Mouse (Mus musculus) E14TG2a.4 (cell line): ENCODE measurements at regions not wholly inside any gene's neighbourhood (a gene's known extent, or its start where the extent isn't known, plus 50 kb on each side); places are given as distances from the start of the nearest gene placed in this dataset.

ENCODE experiments used
- CTCF ChIP-seq: conservative IDR thresholded peaks from 2 replicates; pipeline ENCODE4 v1.5.1; 2014; ENCODE audit warnings: low read length
- POU5F1 ChIP-seq: IDR thresholded peaks from 2 replicates; pipeline ENCODE4 v1.6.1; 2014; ENCODE audit warnings: low read length, borderline replicate concordance

- TF ChIP-seq CTCF = no peak
- no peak for TF ChIP-seq POU5F1
Measured at GRCm38 (mm10) chr1:67505746-67506145, 382.9 kb downstream of the Cps1 start.
